Mouse (Mus musculus) liver, adult 2 months (tissue): ENCODE data around the gene Adgrg3.

Experiments
- CTCF ChIP-seq: fragments of 200-500 bp; IDR thresholded peaks from 2 replicates; pipeline ENCODE4 v1.5.1; 2011; ENCODE audit warnings: low read depth, low read length, control low read depth
- POLR2A ChIP-seq: fragments of 200-500 bp; IDR thresholded peaks from 2 replicates; pipeline ENCODE4 v1.6.1; 2011; ENCODE audit warnings: low read length, control low read depth; ENCODE audit not compliant: insufficient read depth; ENCODE audit errors: extremely low read depth

- TF ChIP-seq CTCF (no peak), POLR2A (no peak)
Observed at GRCm38 (mm10) chr8:94996899-94997856, 20.3 kb upstream of the Adgrg3 start.
